Mouse (Mus musculus): Measurements from ENCODE around the gene Il2ra. TPM values are rescaled to one million over a fixed set of nuclear protein-coding genes. Genes with fewer than 3 reads are reported as not detected.

Il2ra gene
- polyA plus RNA-seq, 1 experiment from 2014 or later = 0.23 TPM

GRCm38 (mm10) chr2:11664367-11664766 lies 21.8 kb downstream of the Il2ra start:
- ATAC-seq = peak; percentile 82
- TF ChIP-seq EP300 (IDR thresholded peaks at IDR 0.05; ENCODE audit: low read depth) = no peak
- peak; percentile 40; the same call in 1 of the 2 replicates for TF ChIP-seq CTCF (IDR thresholded peaks at IDR 0.05; ENCODE audit: low read depth)
- H3K27me3 ChIP-seq (ENCODE audit: insufficient read depth, low read length) = no peaks in the 10 kb centered on the region
- 52% methylated on average over 6 of the region's 6 CpGs for WGBS (ENCODE audit: insufficient replicate concordance)
- peak overlapping the region; percentile 13; the same call in 1 of the 2 replicates for H3K4me3 ChIP-seq (ENCODE audit: low read depth, low read length)
- H3K36me3 ChIP-seq (replicated peaks; ENCODE audit: insufficient read depth, low read length) = no peaks in the 10 kb centered on the region
- H3K4me2 ChIP-seq (ENCODE audit: low read depth, low read length) = peak overlapping the region; percentile 64
- H3K9me3 ChIP-seq (ENCODE audit: low read length) = no peaks in the 10 kb centered on the region
- no peaks in the 10 kb centered on the region for H3K4me1 ChIP-seq (ENCODE audit: insufficient read depth)
- 0 out of 2 replicates have a peak overlapping the region, but pooled peaks have one; percentile 12 for H3K9ac ChIP-seq (replicated peaks)
- H3K27ac ChIP-seq (ENCODE audit: low read depth) = no peak overlapping the region
- DNase-seq = peak; percentile 35

- Histone ChIP-seq H3K4me3 (ENCODE audit: low read depth, low read length) (no peak overlapping the region), H3K4me1 (ENCODE audit: insufficient read depth) (no peaks in the 10 kb centered on the region), H3K36me3 (replicated peaks; ENCODE audit: insufficient read depth, low read length) (no peaks in the 10 kb centered on the region), H3K27ac (ENCODE audit: low read depth) (no peak overlapping the region), H3K27me3 (ENCODE audit: insufficient read depth, low read length) (no peaks in the 10 kb centered on the region), H3K4me2 (ENCODE audit: low read depth, low read length) (no peak overlapping the region), H3K9me3 (ENCODE audit: low read length) (no peaks in the 10 kb centered on the region), H3K9ac (replicated peaks) (no peak overlapping the region)
- TF ChIP-seq CTCF (IDR thresholded peaks at IDR 0.05; ENCODE audit: low read depth) (no peak), EP300 (IDR thresholded peaks at IDR 0.05; ENCODE audit: low read depth) (no peak)
- no peak for DNase-seq
- 82% methylated on average over 4 of the region's 4 CpGs for WGBS (ENCODE audit: insufficient replicate concordance)
- no peak for ATAC-seq
Measured at GRCm38 (mm10) chr2:11664806-11665205, 22.2 kb downstream of the Il2ra start.

- Histone ChIP-seq H3K9me3 (ENCODE audit: low read length) (no peaks in the 10 kb centered on the region), H3K27ac (ENCODE audit: low read depth) (no peak overlapping the region), H3K9ac (replicated peaks) (no peak overlapping the region), H3K27me3 (ENCODE audit: insufficient read depth, low read length) (no peaks in the 10 kb centered on the region), H3K36me3 (replicated peaks; ENCODE audit: insufficient read depth, low read length) (no peaks in the 10 kb centered on the region), H3K4me2 (ENCODE audit: low read depth, low read length) (no peak overlapping the region), H3K4me3 (ENCODE audit: low read depth, low read length) (no peak overlapping the region), H3K4me1 (ENCODE audit: insufficient read depth) (no peaks in the 10 kb centered on the region)
- TF ChIP-seq EP300 (IDR thresholded peaks at IDR 0.05; ENCODE audit: low read depth) (no peak), CTCF (IDR thresholded peaks at IDR 0.05; ENCODE audit: low read depth) (no peak)
- ATAC-seq (no peak), DNase-seq (no peak)
- 86% methylated on average over 3 of the region's 3 CpGs for WGBS (ENCODE audit: insufficient replicate concordance)
Measured at GRCm38 (mm10) chr2:11665326-11665725, 22.7 kb downstream of the Il2ra start.

- Histone ChIP-seq H3K27ac (ENCODE audit: low read depth) (no peak overlapping the region), H3K4me3 (ENCODE audit: low read depth, low read length) (no peak overlapping the region), H3K4me2 (ENCODE audit: low read depth, low read length) (no peak overlapping the region), H3K9ac (replicated peaks) (no peak overlapping the region), H3K27me3 (ENCODE audit: insufficient read depth, low read length) (no peaks in the 10 kb centered on the region), H3K4me1 (ENCODE audit: insufficient read depth) (no peaks in the 10 kb centered on the region), H3K36me3 (replicated peaks; ENCODE audit: insufficient read depth, low read length) (no peaks in the 10 kb centered on the region), H3K9me3 (ENCODE audit: low read length) (no peaks in the 10 kb centered on the region)
- DNase-seq (no peak), ATAC-seq (no peak)
- TF ChIP-seq CTCF (IDR thresholded peaks at IDR 0.05; ENCODE audit: low read depth) (peak; percentile 60), EP300 (IDR thresholded peaks at IDR 0.05; ENCODE audit: low read depth) (no peak)
- WGBS (ENCODE audit: insufficient replicate concordance) = 18% methylated on average over 3 of the region's 3 CpGs
Measured at GRCm38 (mm10) chr2:11672144-11672543, 29.5 kb downstream of the Il2ra start.

GRCm38 (mm10) chr2:11679626-11680025 lies 37.0 kb downstream of the Il2ra start:
- Histone ChIP-seq H3K4me2 (ENCODE audit: low read depth, low read length) (no peak overlapping the region), H3K9ac (replicated peaks) (no peak overlapping the region), H3K9me3 (ENCODE audit: low read length) (no peaks in the 10 kb centered on the region), H3K27me3 (ENCODE audit: insufficient read depth, low read length) (no peaks in the 10 kb centered on the region), H3K4me3 (ENCODE audit: low read depth, low read length) (no peak overlapping the region), H3K4me1 (ENCODE audit: insufficient read depth) (no peaks in the 10 kb centered on the region), H3K36me3 (replicated peaks; ENCODE audit: insufficient read depth, low read length) (no peaks in the 10 kb centered on the region), H3K27ac (ENCODE audit: low read depth) (no peak overlapping the region)
- WGBS (ENCODE audit: insufficient replicate concordance) = 57% methylated on average over 7 of the region's 7 CpGs
- ATAC-seq (no peak), DNase-seq (no peak)
- no peak for TF ChIP-seq EP300 (IDR thresholded peaks at IDR 0.05; ENCODE audit: low read depth)
- no peak for TF ChIP-seq CTCF (IDR thresholded peaks at IDR 0.05; ENCODE audit: low read depth)

GRCm38 (mm10) chr2:11682712-11683111 lies 40.1 kb downstream of the Il2ra start:
- ATAC-seq = no peak
- no peaks in the 10 kb centered on the region for H3K9me3 ChIP-seq (ENCODE audit: low read length)
- WGBS (ENCODE audit: insufficient replicate concordance) = 57% methylated on average over 4 of the region's 4 CpGs

GRCm38 (mm10) chr2:11686512-11686911 lies 43.9 kb downstream of the Il2ra start:
- TF ChIP-seq CTCF (IDR thresholded peaks at IDR 0.05; ENCODE audit: low read depth) = no peak
- no peak for TF ChIP-seq EP300 (IDR thresholded peaks at IDR 0.05; ENCODE audit: low read depth)
- H3K9ac ChIP-seq (replicated peaks) = no peak overlapping the region
- no peak for ATAC-seq
- no peaks in the 10 kb centered on the region for H3K4me1 ChIP-seq (ENCODE audit: insufficient read depth)
- no peaks in the 10 kb centered on the region for H3K27me3 ChIP-seq (ENCODE audit: insufficient read depth, low read length)
- no peak for DNase-seq
- H3K4me3 ChIP-seq (ENCODE audit: low read depth, low read length) = no peak overlapping the region
- no peak overlapping the region for H3K4me2 ChIP-seq (ENCODE audit: low read depth, low read length)
- no peak overlapping the region for H3K27ac ChIP-seq (ENCODE audit: low read depth)
- 64% methylated on average over 4 of the region's 4 CpGs for WGBS (ENCODE audit: insufficient replicate concordance)
- H3K9me3 ChIP-seq (ENCODE audit: low read length) = no peaks in the 10 kb centered on the region
- no peaks in the 10 kb centered on the region for H3K36me3 ChIP-seq (replicated peaks; ENCODE audit: insufficient read depth, low read length)

More at GRCm38 (mm10) chr2:11682712-11683111, 40.1 kb downstream of the Il2ra start:
- Histone ChIP-seq H3K4me2 (ENCODE audit: low read depth, low read length) (no peak overlapping the region), H3K4me3 (ENCODE audit: low read depth, low read length) (no peak overlapping the region), H3K36me3 (replicated peaks; ENCODE audit: insufficient read depth, low read length) (no peaks in the 10 kb centered on the region), H3K4me1 (ENCODE audit: insufficient read depth) (no peaks in the 10 kb centered on the region), H3K9ac (replicated peaks) (no peak overlapping the region), H3K27ac (ENCODE audit: low read depth) (no peak overlapping the region), H3K27me3 (ENCODE audit: insufficient read depth, low read length) (no peaks in the 10 kb centered on the region)
- TF ChIP-seq EP300 (IDR thresholded peaks at IDR 0.05; ENCODE audit: low read depth) = no peak
- no peak for TF ChIP-seq CTCF (IDR thresholded peaks at IDR 0.05; ENCODE audit: low read depth)
- DNase-seq = no peak
